Mouse (Mus musculus): ENCODE measurements around the gene Slc4a1.

Gene Slc4a1

GRCm38 (mm10) chr11:102323516-102323915 is 42.5 kb downstream of the Slc4a1 start:
- in situ Hi-C loops (cut with MboI, MseI): no loop called here

- in situ Hi-C loops (cut with MboI, MseI): no loop called here
Observed at GRCm38 (mm10) chr11:102321931-102322330, 44.1 kb downstream of the Slc4a1 start.

- in situ Hi-C loops (cut with MboI, MseI): no loop called here
Observed at GRCm38 (mm10) chr11:102320686-102321005, 45.4 kb downstream of the Slc4a1 start.

- in situ Hi-C loops (cut with MboI, MseI): no loop called here
Observed at GRCm38 (mm10) chr11:102319941-102320685, 45.9 kb downstream of the Slc4a1 start.

- in situ Hi-C loops (cut with MboI, MseI): no loop called here
Observed at GRCm38 (mm10) chr11:102319410-102319792, 46.6 kb downstream of the Slc4a1 start, which contains the start of gene Ubtf. Gene Ubtf (minus strand): TSS chr11:102319742.

- in situ Hi-C loops (cut with MboI, MseI): no loop called here
Observed at GRCm38 (mm10) chr11:102318576-102319409, 47.2 kb downstream of the Slc4a1 start.

- in situ Hi-C loops (cut with MboI, MseI): no loop called here
Observed at GRCm38 (mm10) chr11:102317901-102318575, 48.0 kb downstream of the Slc4a1 start.

- in situ Hi-C loops (cut with MboI, MseI): no loop called here
Observed at GRCm38 (mm10) chr11:102317298-102317900, 48.6 kb downstream of the Slc4a1 start.

GRCm38 (mm10) chr11:102316572-102317297 is 49.3 kb downstream of the Slc4a1 start:
- in situ Hi-C loops (cut with MboI, MseI): no loop called here

GRCm38 (mm10) chr11:102315690-102316571 is 50.1 kb downstream of the Slc4a1 start:
- in situ Hi-C loops (cut with MboI, MseI): no loop called here

GRCm38 (mm10) chr11:102314321-102314720 is 51.7 kb downstream of the Slc4a1 start:
- in situ Hi-C loops (cut with MboI, MseI): loop anchor here (5.0 kb wide), 2 partner anchors 93 to 118 kb away; partner anchors contain the start of genes Grn and Slc25a39

GRCm38 (mm10) chr11:102312586-102312985 is 53.4 kb downstream of the Slc4a1 start:
- in situ Hi-C loops (cut with MboI, MseI): loop anchor here (5.0 kb wide), 2 partner anchors 95 to 120 kb away; partner anchors contain the start of genes Grn and Slc25a39

GRCm38 (mm10) chr11:102311966-102312365 is 54.0 kb downstream of the Slc4a1 start:
- in situ Hi-C loops (cut with MboI, MseI): loop anchor here (5.0 kb wide), 2 partner anchors 95 to 120 kb away; partner anchors contain the start of genes Grn and Slc25a39

- in situ Hi-C loops (cut with MboI, MseI): loop anchor here (5.0 kb wide), 2 partner anchors 96 to 121 kb away; partner anchors contain the start of genes Grn and Slc25a39
Observed at GRCm38 (mm10) chr11:102310768-102311695, 55.0 kb downstream of the Slc4a1 start.

GRCm38 (mm10) chr11:102309821-102310617 is 56.0 kb downstream of the Slc4a1 start:
- in situ Hi-C loops (cut with MboI, MseI): loop anchor here (5.0 kb wide), 2 partner anchors 97 to 122 kb away; partner anchors contain the start of genes Grn and Slc25a39

GRCm38 (mm10) chr11:102308979-102309378 is 57.0 kb downstream of the Slc4a1 start:
- in situ Hi-C loops (cut with MboI, MseI): no loop called here

GRCm38 (mm10) chr11:102308104-102308503 is 57.9 kb downstream of the Slc4a1 start:
- in situ Hi-C loops (cut with MboI, MseI): no loop called here

GRCm38 (mm10) chr11:102305359-102305758 is 60.6 kb downstream of the Slc4a1 start:
- in situ Hi-C loops (cut with MboI, MseI): no loop called here

Measured in T-helper 1 cell (primary cell).